Mouse (Mus musculus) kidney, adult 8-10 months (tissue): Measurements from ENCODE around the gene Ring1.

Experiments
- DNase-seq, 2 experiments: peaks; one replicate each; pipeline ENCODE4 v3.0.0; 2022

Ring1 gene

GRCm38 (mm10) chr17:34024317-34024821 is at the start of gene Ring1:
TSS of gene Ring1 (minus strand) at chr17:34024680.
- peak; percentile 67 to 79 for DNase-seq

DNA sequence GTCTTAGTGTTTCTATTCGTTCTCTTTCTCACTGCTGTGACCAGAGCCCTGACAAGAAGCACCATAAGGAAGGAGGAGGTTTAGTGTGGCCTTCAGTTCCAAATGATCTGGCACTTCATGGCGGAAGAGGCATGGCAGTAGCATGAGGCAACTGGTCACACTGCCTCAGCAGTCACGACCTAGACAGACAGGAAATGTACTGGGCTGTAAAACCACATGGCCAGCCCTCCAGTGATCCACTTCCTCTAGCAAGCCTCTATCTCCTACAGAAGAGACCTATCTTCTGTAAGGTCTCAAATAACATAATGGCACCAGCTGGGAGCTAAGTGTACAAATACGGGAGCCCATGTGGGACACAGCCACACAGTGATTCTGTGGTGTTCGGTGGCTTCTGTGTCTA is 47.6 kb upstream of the Ring1 start:
- DNase-seq, result no peak

DNA sequence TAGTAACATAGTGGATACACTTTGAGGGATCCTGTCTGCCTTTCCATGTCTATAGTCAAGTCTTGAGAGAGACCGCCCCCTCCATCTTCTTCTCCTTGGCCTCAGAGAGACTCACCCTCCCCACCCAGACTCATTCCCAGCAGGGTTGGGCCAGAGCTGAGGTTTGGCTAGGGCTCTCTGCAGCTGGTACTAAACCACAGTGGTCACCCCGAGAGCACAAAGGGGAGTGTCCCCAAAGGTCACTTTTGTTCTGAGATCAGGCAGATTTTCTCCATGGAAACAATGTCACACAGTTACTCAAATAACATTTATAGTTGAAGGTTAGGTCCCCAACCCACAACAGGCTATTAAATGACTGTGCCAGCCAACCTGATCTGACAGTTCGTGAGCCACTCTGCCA is 44.4 kb upstream of the Ring1 start:
- DNase-seq, result no peak

DNA sequence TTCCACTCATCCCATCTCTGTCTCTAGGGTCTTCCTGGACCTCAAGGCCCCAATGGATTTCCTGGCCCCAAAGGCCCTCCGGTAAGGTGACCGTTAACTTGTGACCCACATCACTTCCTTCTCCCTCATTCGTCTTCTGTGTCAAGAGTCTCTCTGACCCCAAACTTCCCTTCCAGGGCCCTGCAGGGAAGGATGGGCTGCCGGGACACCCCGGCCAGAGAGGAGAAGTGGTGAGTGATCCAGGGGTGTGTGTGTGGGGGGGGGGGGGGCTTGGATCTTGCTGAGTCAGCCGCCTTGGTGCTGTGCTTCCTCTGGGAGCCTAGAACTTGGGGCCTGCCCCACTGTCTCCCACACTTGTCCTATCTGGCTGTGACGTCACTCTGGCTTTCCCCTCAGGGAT is 32.7 kb upstream of the Ring1 start:
- DNase-seq, result no peak

DNA sequence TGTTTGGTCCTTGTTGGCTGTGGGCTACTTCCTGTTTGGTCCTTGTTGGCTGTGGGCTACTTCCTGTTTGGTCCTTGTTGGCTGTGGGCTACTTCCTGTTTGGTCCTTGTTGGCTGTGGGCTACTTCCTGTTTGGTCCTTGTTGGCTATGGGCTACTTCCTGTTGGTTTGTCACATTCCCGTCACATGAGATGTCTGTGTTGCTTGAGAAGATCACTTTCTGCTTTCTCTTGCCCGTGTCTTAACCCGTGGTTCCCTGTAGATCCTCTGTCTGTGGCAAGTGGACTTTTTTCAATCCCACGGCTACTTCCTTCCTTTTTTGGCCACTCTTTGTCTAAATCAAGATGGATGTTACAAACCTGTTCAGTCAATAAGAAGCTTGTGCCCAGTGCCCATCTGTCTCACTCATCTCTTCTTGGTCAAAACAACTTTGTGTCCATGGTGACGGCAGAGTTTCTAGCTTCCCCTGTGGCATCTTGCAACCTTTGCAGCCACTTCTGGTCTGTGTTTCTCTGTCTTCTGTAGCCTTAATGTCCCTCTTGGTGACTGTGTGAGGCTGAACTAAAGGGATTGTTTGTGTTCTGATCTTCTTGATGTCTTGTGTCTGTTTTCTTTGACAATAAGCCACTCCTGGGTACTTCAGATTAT is 23.0 kb upstream of the Ring1 start:
- DNase-seq, result no peak

- no peak for DNase-seq
These were observed 21.5 kb upstream of the Ring1 start for GRCm38 (mm10) chr17:34045941-34046340.

DNA sequence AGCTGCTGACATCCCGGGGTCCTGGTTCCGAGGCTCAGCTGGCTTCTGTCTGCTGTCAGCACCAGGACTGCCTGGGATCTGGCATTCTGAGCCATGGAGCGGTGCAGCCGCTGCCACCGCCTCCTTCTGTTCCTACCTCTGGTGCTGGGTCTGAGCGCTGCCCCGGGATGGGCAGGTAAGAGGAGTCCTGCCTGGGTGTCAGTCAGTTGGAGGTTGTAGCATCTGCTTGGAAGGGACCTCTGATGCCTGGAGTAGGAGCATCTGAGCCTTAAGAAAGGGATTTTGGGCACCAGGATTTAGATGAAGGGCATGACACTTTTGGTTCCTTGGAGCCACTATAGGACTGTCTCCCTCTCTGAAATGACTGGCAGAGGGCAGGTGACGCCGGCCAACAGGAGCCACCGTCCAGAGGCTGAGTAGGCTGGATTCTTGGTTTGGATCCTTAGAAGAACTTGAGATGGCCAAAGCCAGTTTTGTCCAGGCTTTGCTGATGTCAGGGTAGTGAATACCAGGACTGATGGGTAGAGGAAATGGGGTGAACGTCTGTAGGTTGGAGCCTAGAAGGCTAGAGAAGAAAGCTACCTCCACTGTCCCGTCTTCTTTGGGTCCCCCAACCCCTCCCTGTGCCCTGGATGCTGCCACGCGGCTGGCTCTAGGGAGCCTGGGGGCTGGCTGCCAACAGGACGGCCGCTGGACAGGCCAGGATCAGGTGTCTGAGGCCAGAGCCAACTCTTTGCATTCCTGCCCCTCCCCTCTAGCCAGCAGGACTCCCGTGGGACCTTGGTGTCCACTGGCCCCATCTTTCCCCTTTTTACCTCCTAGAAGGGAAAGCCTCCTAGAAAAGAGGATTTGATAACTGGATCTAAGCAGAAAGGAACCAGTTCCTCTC is 15.3 kb upstream of the Ring1 start:
- peak in 1 of 2 experiments; percentile 8 for DNase-seq

DNA sequence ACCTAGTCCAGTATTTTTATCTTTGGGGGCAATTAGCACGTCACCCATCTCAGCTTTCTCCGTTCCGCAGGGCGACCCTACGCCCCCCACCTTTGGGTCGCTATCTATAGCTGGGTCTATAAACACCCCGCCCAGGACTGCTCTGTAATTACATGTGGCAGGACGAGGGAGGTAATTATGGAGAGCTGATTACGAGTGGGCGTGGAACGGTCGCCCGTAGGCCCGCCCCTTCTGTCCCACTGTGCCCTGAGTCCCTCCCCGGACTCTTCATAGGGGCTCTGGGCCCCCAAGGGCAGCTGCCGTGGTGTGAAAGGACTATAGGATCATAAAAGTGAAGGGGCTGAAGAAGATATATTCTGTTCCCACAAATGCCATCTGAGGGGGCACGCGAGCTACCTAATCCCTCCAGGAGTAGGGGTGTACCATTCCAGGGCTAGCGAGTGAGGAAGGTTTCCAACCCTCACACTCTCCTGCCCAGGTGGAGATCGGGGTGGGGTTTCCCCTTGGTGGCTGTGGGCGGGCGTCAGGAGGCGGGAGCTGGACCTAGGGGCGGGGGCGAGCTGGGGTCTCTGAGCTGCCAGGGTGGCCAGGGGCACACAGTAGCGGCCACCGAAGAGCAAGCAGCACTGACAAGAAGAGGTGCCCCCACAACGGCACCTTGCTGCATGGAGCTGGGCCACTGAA is 14.5 kb upstream of the Ring1 start, which contains the start of gene Col11a2:
Gene Col11a2 (plus strand): TSS at position 560 of the 684 bp plus-strand sequence.
- peak in 1 of 2 experiments; percentile 9 for DNase-seq

- no peak for DNase-seq
These were observed 14.0 kb upstream of the Ring1 start for GRCm38 (mm10) chr17:34038440-34038839.

DNA sequence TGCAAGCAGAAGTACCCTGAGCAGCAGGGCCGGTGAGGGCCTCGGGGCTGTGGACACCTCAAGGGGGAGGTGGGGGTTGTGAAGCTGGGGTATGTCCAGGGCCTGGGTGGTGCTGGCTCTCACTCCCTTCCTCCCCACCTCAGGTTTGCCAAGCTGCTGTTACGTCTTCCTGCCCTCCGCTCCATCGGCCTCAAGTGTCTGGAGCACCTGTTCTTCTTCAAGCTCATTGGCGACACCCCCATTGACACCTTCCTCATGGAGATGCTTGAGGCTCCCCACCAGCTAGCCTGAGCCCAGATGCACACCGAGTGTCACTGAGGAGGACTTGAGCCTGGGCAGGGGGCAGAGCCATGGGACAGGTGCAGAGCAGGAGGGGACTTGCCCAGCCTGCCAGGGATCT is 12.8 kb upstream of the Ring1 start:
- peak in 1 of 2 experiments; percentile 8 for DNase-seq

- DNase-seq, result peak; percentile 69 to 85
These were observed 12.2 kb upstream of the Ring1 start for GRCm38 (mm10) chr17:34036647-34037046.

- no peak for DNase-seq
These were observed 11.0 kb upstream of the Ring1 start for GRCm38 (mm10) chr17:34035517-34035916.

DNA sequence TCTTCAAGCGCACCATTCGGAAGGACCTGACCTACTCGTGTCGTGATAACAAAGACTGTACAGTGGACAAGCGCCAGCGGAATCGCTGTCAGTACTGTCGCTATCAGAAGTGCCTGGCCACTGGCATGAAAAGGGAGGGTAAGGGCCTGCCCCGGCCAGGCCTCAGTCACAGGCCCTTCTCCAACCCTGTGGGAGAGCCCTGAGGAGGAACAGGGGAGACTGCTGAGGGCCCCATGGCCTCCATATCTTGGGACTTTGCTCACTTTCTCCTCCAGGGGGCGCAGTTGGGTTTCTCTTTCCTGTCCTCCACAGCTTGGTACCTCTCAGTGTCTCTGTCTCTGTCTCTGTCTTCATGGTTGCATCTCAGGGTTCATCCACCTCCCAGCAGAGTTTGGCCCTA is 9.6 kb upstream of the Ring1 start:
- DNase-seq, result peak; percentile 54 to 75

DNA sequence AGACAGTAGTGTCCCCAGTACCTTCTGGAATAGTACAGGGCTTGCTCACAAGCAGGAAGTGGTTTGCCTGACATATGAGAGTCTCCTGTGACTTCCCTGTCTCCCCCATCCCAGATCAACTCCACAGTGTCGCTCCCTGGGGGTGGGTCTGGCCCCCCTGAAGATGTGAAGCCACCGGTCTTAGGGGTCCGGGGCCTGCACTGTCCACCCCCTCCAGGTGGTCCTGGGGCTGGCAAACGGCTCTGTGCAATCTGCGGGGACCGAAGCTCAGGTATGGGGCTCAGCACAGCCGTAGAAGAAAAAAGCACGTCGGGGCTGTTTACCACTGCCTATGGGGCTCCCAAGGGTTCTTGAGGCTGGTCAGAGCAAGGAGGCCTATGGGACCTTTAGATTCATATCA is 9.0 kb upstream of the Ring1 start:
- DNase-seq, result peak in 1 of 2 experiments; percentile 6

GRCm38 (mm10) chr17:34032806-34033205 is 8.3 kb upstream of the Ring1 start:
- peak in 1 of 2 experiments; percentile 25 for DNase-seq

DNA sequence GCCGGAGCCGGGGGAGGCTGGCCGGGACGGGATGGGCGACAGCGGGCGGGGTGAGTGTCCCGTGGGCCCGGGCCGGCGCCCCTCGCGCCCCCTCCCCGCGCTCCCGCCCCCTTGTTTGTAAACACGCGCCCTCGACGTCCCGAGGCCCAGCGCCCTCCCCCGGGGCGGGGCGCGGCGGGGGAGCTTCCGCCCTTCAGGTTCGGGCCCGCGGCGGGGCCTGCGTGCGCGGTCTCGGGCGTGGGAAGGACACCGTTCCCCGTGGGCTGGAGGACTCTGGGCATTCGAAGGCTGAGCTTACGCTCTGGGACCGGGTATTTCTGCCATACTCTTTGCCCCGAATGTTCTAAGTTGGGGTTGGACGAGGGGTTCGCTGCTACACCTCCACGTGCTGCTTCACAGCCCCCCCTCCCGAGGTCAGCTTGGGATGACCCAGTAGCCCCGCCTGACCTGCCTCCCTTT is 7.7 kb upstream of the Ring1 start:
- peak; percentile 70 to 73 for DNase-seq

GRCm38 (mm10) chr17:34031465-34032173 is 7.1 kb upstream of the Ring1 start, which contains the start of the genes Slc39a7 and Rxrb:
TSS of gene Slc39a7 (minus strand) at chr17:34031682.
TSS of gene Rxrb (plus strand) at chr17:34031812.
- DNase-seq, result peak; percentile 97 to 98

DNA sequence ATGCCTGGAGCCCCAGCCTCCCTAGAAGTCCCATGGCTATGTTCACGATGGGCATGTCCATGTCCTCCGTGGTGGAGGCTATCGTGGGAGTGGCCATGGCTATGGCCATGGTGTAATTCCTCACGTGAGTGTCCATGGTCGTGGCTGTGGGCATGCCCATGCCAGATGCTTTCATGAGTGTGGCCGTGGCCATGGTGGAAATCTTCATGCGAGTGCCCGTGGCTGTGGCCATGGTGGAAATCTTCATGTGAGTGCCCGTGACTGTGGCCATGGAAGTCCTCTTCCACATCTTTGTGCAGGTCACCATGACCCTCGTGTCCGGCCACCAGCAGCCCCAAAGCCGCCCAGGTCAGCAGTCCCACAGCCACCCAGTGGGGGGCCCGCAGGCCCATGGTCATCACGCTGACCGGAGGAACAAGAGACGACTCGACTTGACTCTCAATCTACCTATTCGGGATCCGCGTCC is 6.4 kb upstream of the Ring1 start:
- no peak for DNase-seq

- peak in 1 of 2 experiments; percentile 21 for DNase-seq
These were observed 5.6 kb upstream of the Ring1 start for GRCm38 (mm10) chr17:34029890-34030595.

GRCm38 (mm10) chr17:34029150-34029889 is 4.8 kb upstream of the Ring1 start:
- peak in 1 of 2 experiments; percentile 17 for DNase-seq
